Comparison of ENCODE assay signal across 14 mouse cellular contexts in genomic region chr7:98385168-98385567, GRCm38 (mm10). TPM values are rescaled to one million over a fixed set of nuclear protein-coding genes. Genes with fewer than 3 reads are reported as not detected.
DNase-seq lines count a peak whose midpoint lies in the region; ATAC-seq and TF ChIP-seq lines count a peak whose summit lies in the region.
"Had no signal": no experiment of that assay in that cellular context is flagged by ENCODE, and none has a peak within 500 bp of the region (broad histone marks: within the 10 kb centered on the region; RNA-seq: fewer than 3 reads in every experiment).

No protein-coding gene starts in this region.

- no peaks in the 10 kb centered on the region for H3K36me3 ChIP-seq in liver, postnatal 0 days (replicated peaks; ENCODE audit: insufficient read depth, low read length)
- H3K36me3 ChIP-seq in liver, embryonic 11.5 days (ENCODE audit: control insufficient read depth, insufficient read depth, low read length) = no peaks in the 10 kb centered on the region
- H3K36me3 ChIP-seq in limb, embryonic 10.5 days = no peaks in the 10 kb centered on the region
- no peaks in the 10 kb centered on the region for H3K36me3 ChIP-seq in stomach, postnatal 0 days (ENCODE audit: control insufficient read depth, insufficient read depth, low read length)
- H3K36me3 ChIP-seq: heart, embryonic 12.5 days; hindbrain, embryonic 12.5 days; limb, embryonic 13.5 days had no signal

- no peak overlapping the region for H3K27ac ChIP-seq in liver, postnatal 0 days (ENCODE audit: low read depth)
- no peak overlapping the region for H3K27ac ChIP-seq in liver, embryonic 11.5 days (ENCODE audit: low read depth, low read length)
- H3K27ac ChIP-seq in limb, embryonic 10.5 days = 0 out of 2 replicates have a peak overlapping the region, but pooled peaks have one; percentile 31
- peak overlapping the region; percentile 65 for H3K27ac ChIP-seq in stomach, postnatal 0 days (replicated peaks)
- H3K27ac ChIP-seq: hindbrain, embryonic 12.5 days; limb, embryonic 13.5 days had no signal

- ATAC-seq in liver, postnatal 0 days = peak; percentile 16; the same call in 1 of the 2 replicates
- ATAC-seq in liver, embryonic 11.5 days (replicated peaks; ENCODE audit: low FRiP score) = no peak
- peak; percentile 78 for ATAC-seq in stomach, postnatal 0 days (ENCODE audit: low FRiP score, low TSS enrichment)
- ATAC-seq: CD4-positive, CD25-positive, alpha-beta regulatory T cell, adult 4 months had no signal

- peak; percentile 61 for DNase-seq in liver, postnatal 0 days
- DNase-seq in liver, embryonic 11.5 days (ENCODE audit: low spot score) = no peak
- peak; percentile 77 to 80 for DNase-seq in adrenal gland, postnatal 36 days
- no peak for DNase-seq in limb, embryonic 10.5 days (ENCODE audit: low spot score)
- peak; percentile 84 for DNase-seq in stomach, postnatal 0 days (ENCODE audit: low spot score)
- DNase-seq in natural killer cell, adult 2 months (ENCODE audit: low spot score in 2 of 2) = no peak
- no peak for DNase-seq in frontal cortex, adult 2 months (ENCODE audit: extremely low spot score in 1 of 2, low spot score in 1 of 2)
- DNase-seq in left cerebral cortex, postnatal 36 days (ENCODE audit: low spot score in 2 of 2) = no peak
- DNase-seq: layer of hippocampus, adult 9-11 months had no signal

- 0 out of 2 replicates have a peak, but pooled peaks have one; percentile 12 for TF ChIP-seq EP300 in liver, postnatal 0 days (IDR thresholded peaks at IDR 0.05; ENCODE audit: low read depth)
- no peak for TF ChIP-seq EP300 in stomach, postnatal 0 days (optimal IDR thresholded peaks at IDR 0.05)

- 24% methylated on average over 1 of the region's 1 CpGs for WGBS in liver, postnatal 0 days (ENCODE audit: insufficient replicate concordance)
- WGBS in liver, embryonic 11.5 days = 67% methylated on average over 1 of the region's 1 CpGs
- WGBS in limb, embryonic 10.5 days = 97% methylated on average over 1 of the region's 1 CpGs
- 53% methylated on average over 1 of the region's 1 CpGs for WGBS in stomach, postnatal 0 days

- no peak overlapping the region for H3K9ac ChIP-seq in liver, postnatal 0 days (replicated peaks)
- H3K9ac ChIP-seq in liver, embryonic 11.5 days (ENCODE audit: low read depth, low read length) = no peak overlapping the region
- H3K9ac ChIP-seq in stomach, postnatal 0 days (ENCODE audit: low read length) = no peak overlapping the region
- H3K9ac ChIP-seq: heart, embryonic 12.5 days; hindbrain, embryonic 12.5 days; limb, embryonic 13.5 days had no signal

- intact Hi-C loops in left cerebral cortex, postnatal 36 days (cut with DNase I) = no loop called here

- H3K9me3 ChIP-seq in liver, postnatal 0 days (ENCODE audit: low read length) = no peaks in the 10 kb centered on the region
- no peaks in the 10 kb centered on the region for H3K9me3 ChIP-seq in liver, embryonic 11.5 days (ENCODE audit: control insufficient read depth, low read length)
- no peaks in the 10 kb centered on the region for H3K9me3 ChIP-seq in limb, embryonic 10.5 days (replicated peaks)
- H3K9me3 ChIP-seq in stomach, postnatal 0 days (ENCODE audit: control insufficient read depth, low read length) = no peaks in the 10 kb centered on the region
- H3K9me3 ChIP-seq: heart, embryonic 12.5 days; hindbrain, embryonic 12.5 days; limb, embryonic 13.5 days; megakaryocyte, embryonic 14.5 days had no signal

- peaks cover 38% of the 10 kb centered on the region for H3K4me1 ChIP-seq in liver, postnatal 0 days (ENCODE audit: insufficient read depth)
- H3K4me1 ChIP-seq in liver, embryonic 11.5 days (replicated peaks; ENCODE audit: control insufficient read depth, insufficient read depth, low read length) = no peaks in the 10 kb centered on the region
- peaks cover 23% of the 10 kb centered on the region for H3K4me1 ChIP-seq in limb, embryonic 10.5 days
- peaks cover 4% of the 10 kb centered on the region; the same call in 1 of the 2 replicates for H3K4me1 ChIP-seq in stomach, postnatal 0 days (replicated peaks; ENCODE audit: control insufficient read depth, insufficient read depth)

- H3K4me3 ChIP-seq in liver, postnatal 0 days (ENCODE audit: low read depth, low read length) = no peak overlapping the region
- H3K4me3 ChIP-seq in liver, embryonic 11.5 days (ENCODE audit: low read depth, low read length) = no peak overlapping the region
- no peak overlapping the region for H3K4me3 ChIP-seq in limb, embryonic 10.5 days
- H3K4me3 ChIP-seq in stomach, postnatal 0 days (ENCODE audit: low read depth, low read length) = no peak overlapping the region
- H3K4me3 ChIP-seq: heart, embryonic 12.5 days; hindbrain, embryonic 12.5 days; limb, embryonic 13.5 days; megakaryocyte, embryonic 14.5 days had no signal

- TF ChIP-seq CTCF in liver, postnatal 0 days (IDR thresholded peaks at IDR 0.05; ENCODE audit: low read depth) = no peak
- no peak for TF ChIP-seq CTCF in stomach, postnatal 0 days (IDR thresholded peaks at IDR 0.05; ENCODE audit: low read depth)

- no peak overlapping the region for H3K4me2 ChIP-seq in liver, postnatal 0 days (ENCODE audit: low read depth, low read length)
- no peak overlapping the region for H3K4me2 ChIP-seq in liver, embryonic 11.5 days
- no peak overlapping the region for H3K4me2 ChIP-seq in stomach, postnatal 0 days (replicated peaks; ENCODE audit: low read depth)
- H3K4me2 ChIP-seq: heart, embryonic 12.5 days; hindbrain, embryonic 12.5 days; limb, embryonic 13.5 days had no signal

- no peaks in the 10 kb centered on the region for H3K27me3 ChIP-seq in liver, postnatal 0 days (ENCODE audit: insufficient read depth, low read length)
- no peaks in the 10 kb centered on the region for H3K27me3 ChIP-seq in liver, embryonic 11.5 days (replicated peaks; ENCODE audit: control insufficient read depth, insufficient read depth, low read length)
- H3K27me3 ChIP-seq in limb, embryonic 10.5 days (ENCODE audit: low read depth, poor library complexity, severe bottlenecking) = peaks cover 7% of the 10 kb centered on the region; the same call in 1 of the 2 replicates
- H3K27me3 ChIP-seq in stomach, postnatal 0 days (ENCODE audit: control insufficient read depth, insufficient read depth, low read length) = no peaks in the 10 kb centered on the region
- H3K27me3 ChIP-seq: heart, embryonic 12.5 days; hindbrain, embryonic 12.5 days; limb, embryonic 13.5 days had no signal

RNA-seq across cellular contexts. Expression of gene Tsku, which starts 24.0 kb away (rescaled TPM):
- 8.3 and 18.9 TPM in 2 replicates for polyA plus RNA-seq in liver, postnatal 0 days (2015; fragmentation: Nextera tagmentation; extraction: Ambion mirVana)
- 4.3 and 4.8 TPM in 2 replicates for polyA plus RNA-seq in liver, embryonic 11.5 days (2014; fragmentation: Nextera tagmentation; extraction: Ambion mirVana)
- total RNA-seq in adrenal gland, postnatal 36 days (2021) = 10 to 100 TPM; 19.8 to 23.4 TPM
- 9.5 and 11.2 TPM in 2 replicates for polyA plus RNA-seq in limb, embryonic 10.5 days (2016; fragmentation: Nextera tagmentation; extraction: Ambion mirVana)
- 29.9 and 34.0 TPM in 2 replicates for polyA plus RNA-seq in stomach, postnatal 0 days (2015; fragmentation: Nextera tagmentation; extraction: Ambion mirVana)
- 4.1 and 4.8 TPM in 2 replicates for polyA plus RNA-seq in frontal cortex, adult 2 months (2012; rRNA removed)
- 1 to 10 TPM; 3.1 to 3.4 TPM for total RNA-seq in left cerebral cortex, postnatal 36 days (2021)
- polyA plus RNA-seq: CD4-positive, CD25-positive, alpha-beta regulatory T cell, adult 4 months had no signal

RNA-seq across cellular contexts. Expression of gene Gucy2d, which starts 55.0 kb away (rescaled TPM):
- polyA plus RNA-seq in liver, postnatal 0 days (2015; fragmentation: Nextera tagmentation; extraction: Ambion mirVana) = not detected in 2 replicates
- polyA plus RNA-seq in liver, embryonic 11.5 days (2014; fragmentation: Nextera tagmentation; extraction: Ambion mirVana) = not detected in 2 replicates
- not detected for total RNA-seq in adrenal gland, postnatal 36 days (2021)
- polyA plus RNA-seq in limb, embryonic 10.5 days (2016; fragmentation: Nextera tagmentation; extraction: Ambion mirVana) = 0.05 TPM in 1 of 2 replicates, not detected in the other
- polyA plus RNA-seq in stomach, postnatal 0 days (2015; fragmentation: Nextera tagmentation; extraction: Ambion mirVana) = 0.02 TPM in 1 of 2 replicates, not detected in the other
- not detected in 2 replicates for polyA plus RNA-seq in frontal cortex, adult 2 months (2012; rRNA removed)
- total RNA-seq in left cerebral cortex, postnatal 36 days (2021) = under 1 TPM in 1 of 2 experiments, not detected in 1; 0.11 TPM
- polyA plus RNA-seq: CD4-positive, CD25-positive, alpha-beta regulatory T cell, adult 4 months; heart, embryonic 12.5 days; limb, embryonic 13.5 days had no signal

Comparison
In these comparisons a context has a peak if more than half of its experiments do, and no peak if none do; other contexts are left out.
1. DNase-seq: peak in liver, postnatal 0 days (single experiment), adrenal gland, postnatal 36 days (2 of 2) and stomach, postnatal 0 days (single experiment); none in liver, embryonic 11.5 days (single experiment), limb, embryonic 10.5 days (single experiment), natural killer cell, adult 2 months (0 of 2), frontal cortex, adult 2 months (0 of 2) and left cerebral cortex, postnatal 36 days (0 of 2).
2. H3K27ac ChIP-seq: peak in limb, embryonic 10.5 days (single experiment) and stomach, postnatal 0 days (single experiment); none in liver, postnatal 0 days (single experiment) and liver, embryonic 11.5 days (single experiment).